Mouse (Mus musculus) bone marrow, adult 2 months (tissue): ENCODE measurements around the gene Tmem262. TPM values are rescaled to one million over a fixed set of nuclear protein-coding genes. Genes with fewer than 3 reads are reported as not detected.

Experiments used
- H3K27ac ChIP-seq: fragments of 200-500 bp; 2 replicates; pipeline ENCODE4 v1.5.1; 2012; ENCODE audit warnings: low read depth, mild to moderate bottlenecking, control low read depth, inconsistent platforms, low read length; ENCODE audit not compliant: control insufficient read depth, poor library complexity, insufficient read depth
- H3K4me1 ChIP-seq: fragments of 200-500 bp; 2 replicates; pipeline ENCODE4 v1.6.1; 2011; ENCODE audit warnings: low read length; ENCODE audit not compliant: control insufficient read depth, insufficient read depth
- H3K4me3 ChIP-seq: fragments of 200-500 bp; replicated peaks from 2 replicates; pipeline ENCODE3; 2011; ENCODE audit warnings: mild to moderate bottlenecking, low read depth, low read length, control low read depth; ENCODE audit not compliant: control insufficient read depth
- CTCF ChIP-seq: fragments of 200-500 bp; IDR thresholded peaks from 2 replicates; pipeline ENCODE4 v1.5.1; 2011; ENCODE audit warnings: low read length, control low read depth; ENCODE audit not compliant: control insufficient read depth, insufficient read depth
- POLR2A ChIP-seq: fragments of 200-500 bp; IDR thresholded peaks from 2 replicates; pipeline ENCODE4 v1.6.1; 2011; ENCODE audit warnings: low read depth, mild to moderate bottlenecking, control low read depth, low read length, borderline replicate concordance; ENCODE audit not compliant: control insufficient read depth
- WGBS: fragments of 180-500 bp; shearing (Covaris S2); methylation state at CpG from one replicate; pipeline ENCODE4 v1.1.7; 2018; 5-methylcytosine and 5-hydroxymethylcytosine counted together
- polyA plus RNA-seq: library from polyadenylated mRNA; stranded (reverse); fragments of >200 nt; gene quantifications from 2 replicates; pipeline ENCODE4 v1.2.4, GENCODE M21; 2011; ENCODE audit warnings: low replicate concordance; ENCODE audit not compliant: missing spikeins, insufficient read depth, insufficient read length

Tmem262 gene
- polyA plus RNA-seq, 1 experiment: not detected

DNA sequence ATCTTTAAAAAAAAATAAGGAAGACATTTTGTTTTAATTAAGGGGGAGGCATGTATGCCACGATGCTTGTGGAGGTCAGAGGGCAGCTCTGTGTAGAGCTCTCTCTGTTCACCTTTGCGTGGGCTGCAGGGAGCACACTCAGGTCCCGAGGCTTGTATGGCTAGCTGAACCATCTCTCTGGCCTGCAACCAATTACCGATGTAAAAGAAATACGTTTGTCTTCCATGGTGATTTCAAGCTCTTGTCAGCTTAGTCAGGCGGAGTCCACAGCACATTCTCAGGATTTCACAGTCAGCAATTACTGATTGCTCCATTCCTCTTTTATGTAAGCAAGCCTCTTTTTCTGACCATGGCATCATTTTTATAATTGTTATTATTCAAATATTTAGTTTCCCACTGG is 21.4 kb downstream of the Tmem262 start:
- no peak overlapping the region for H3K4me3 ChIP-seq
- H3K27ac ChIP-seq: no peak overlapping the region
- TF ChIP-seq POLR2A (no peak), CTCF (no peak)
- H3K4me1 ChIP-seq: peaks cover 3% of the 10 kb centered on the region
- 84% methylated on average over 6 of the region's 6 CpGs for WGBS

DNA sequence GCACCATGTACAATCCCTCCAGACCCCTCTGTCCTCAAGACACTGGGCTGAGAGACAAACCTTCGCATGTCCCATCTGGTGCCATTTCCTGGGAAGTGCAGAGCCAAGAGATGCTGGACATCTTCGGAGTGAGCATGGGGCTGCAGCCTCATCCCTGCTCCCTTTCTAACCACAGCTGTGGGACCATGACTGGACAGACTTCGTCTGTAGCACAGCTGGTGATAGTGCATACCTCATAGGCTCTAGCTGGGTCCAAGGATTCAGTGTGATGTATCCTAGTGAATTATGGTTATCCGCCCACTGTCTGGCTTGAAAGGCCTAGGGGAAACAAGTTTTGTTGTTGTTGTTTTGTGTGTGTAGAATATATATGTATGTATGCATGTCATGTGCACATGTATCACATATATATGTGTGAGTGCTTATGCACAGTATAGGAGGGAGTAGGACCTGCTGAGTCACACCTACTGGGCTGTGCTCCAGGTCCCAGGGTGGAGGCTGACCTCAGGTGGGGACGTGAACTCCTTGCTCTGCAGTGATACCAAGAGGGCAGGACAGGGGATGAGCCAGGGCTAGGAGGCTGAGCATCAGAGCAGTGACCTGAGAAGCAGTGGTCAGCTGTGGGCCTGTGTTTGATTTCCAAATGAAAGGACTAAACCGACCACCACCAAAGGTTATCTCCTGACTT is 22.5 kb downstream of the Tmem262 start:
- WGBS: 60% methylated on average over 6 of the region's 6 CpGs
- TF ChIP-seq CTCF (no peak), POLR2A (no peak)
- H3K4me1 ChIP-seq: peaks cover 3% of the 10 kb centered on the region
- H3K27ac ChIP-seq: peak overlapping the region; percentile 69
- H3K4me3 ChIP-seq: no peak overlapping the region

DNA sequence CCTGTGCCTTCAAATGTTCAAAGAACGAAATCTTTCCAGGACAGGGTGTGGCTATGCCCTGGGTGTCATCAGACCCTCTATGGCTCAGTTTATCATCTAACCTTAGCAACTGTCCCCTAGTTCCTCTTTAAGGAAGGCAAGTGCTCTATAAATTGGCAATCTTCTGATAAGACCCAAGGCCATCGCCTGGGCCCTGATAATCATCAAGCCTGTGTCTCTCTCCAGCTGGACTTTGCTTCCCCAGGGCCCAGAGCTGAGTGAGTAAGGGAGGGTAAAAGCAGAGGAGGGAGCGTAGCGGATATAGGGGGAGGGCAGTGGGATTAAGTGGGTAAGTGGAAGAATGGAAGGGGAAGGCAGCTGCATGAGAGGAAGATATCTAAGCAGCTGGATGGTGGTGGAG is 24.6 kb downstream of the Tmem262 start:
- H3K27ac ChIP-seq: peak overlapping the region; percentile 48; the same call in 1 of the 2 replicates

DNA sequence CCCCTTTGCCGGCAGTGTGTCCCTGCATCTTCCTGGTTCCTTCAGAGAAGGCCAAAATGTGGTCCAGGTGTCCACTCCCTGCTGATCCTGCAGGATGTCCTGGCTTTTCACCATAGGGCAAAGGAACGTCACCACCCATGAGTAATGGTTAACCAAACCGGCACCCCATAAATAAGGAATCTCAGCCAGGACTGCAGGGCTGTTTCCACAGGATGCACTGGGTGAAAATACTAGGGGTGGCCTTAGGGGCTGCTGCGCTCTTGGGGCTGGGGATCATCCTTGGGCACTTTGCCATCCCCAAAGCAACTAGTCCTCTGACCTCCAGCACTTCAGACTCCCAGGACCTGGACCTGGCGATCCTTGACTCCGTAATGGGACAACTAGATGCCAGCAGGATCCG is 25.8 kb downstream of the Tmem262 start, which contains the start of gene Naaladl1:
Gene Naaladl1, plus strand, starts transcription at position 197 of the 400 bp plus-strand sequence.
- Histone ChIP-seq H3K4me3 (no peak within 1 kb of the TSS), H3K27ac (peak within 1 kb of the TSS; percentile 48; the same call in 1 of the 2 replicates), H3K4me1 (peaks cover 3% of the 10 kb centered on the region)
- WGBS: 91% methylated on average over 7 of the region's 7 CpGs
- TF ChIP-seq POLR2A (no peak), CTCF (no peak)

More for the DNA sequence above, 24.6 kb downstream of the Tmem262 start:
- H3K4me3 ChIP-seq: no peak overlapping the region
- TF ChIP-seq CTCF: no peak
- TF ChIP-seq POLR2A: no peak
- WGBS: 75% methylated on average over 4 of the region's 4 CpGs
- H3K4me1 ChIP-seq: peaks cover 3% of the 10 kb centered on the region

DNA sequence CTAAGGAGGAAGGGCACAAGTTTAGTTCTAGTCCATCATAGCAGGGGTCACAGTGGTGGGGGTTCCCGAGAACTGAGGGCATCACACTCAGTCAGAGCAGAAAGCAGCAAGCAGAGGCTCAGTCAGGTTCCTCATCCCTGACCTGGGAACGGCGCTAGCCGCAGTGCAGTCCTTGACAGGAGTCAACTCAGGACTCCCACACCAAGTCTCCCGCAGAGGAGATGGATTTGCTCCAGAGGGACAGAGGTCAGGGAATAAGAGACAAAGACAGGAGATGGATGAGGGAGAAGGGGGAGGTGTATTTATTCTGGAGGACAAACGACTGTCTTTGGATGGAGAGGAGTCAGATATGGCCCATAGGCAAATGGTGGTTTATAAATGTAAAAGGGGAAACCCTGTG is 33.3 kb downstream of the Tmem262 start:
- TF ChIP-seq CTCF: no peak
- Histone ChIP-seq H3K4me3 (no peak overlapping the region), H3K27ac (no peak overlapping the region), H3K4me1 (no peaks in the 10 kb centered on the region)
- WGBS: 87% methylated on average over 6 of the region's 6 CpGs

DNA sequence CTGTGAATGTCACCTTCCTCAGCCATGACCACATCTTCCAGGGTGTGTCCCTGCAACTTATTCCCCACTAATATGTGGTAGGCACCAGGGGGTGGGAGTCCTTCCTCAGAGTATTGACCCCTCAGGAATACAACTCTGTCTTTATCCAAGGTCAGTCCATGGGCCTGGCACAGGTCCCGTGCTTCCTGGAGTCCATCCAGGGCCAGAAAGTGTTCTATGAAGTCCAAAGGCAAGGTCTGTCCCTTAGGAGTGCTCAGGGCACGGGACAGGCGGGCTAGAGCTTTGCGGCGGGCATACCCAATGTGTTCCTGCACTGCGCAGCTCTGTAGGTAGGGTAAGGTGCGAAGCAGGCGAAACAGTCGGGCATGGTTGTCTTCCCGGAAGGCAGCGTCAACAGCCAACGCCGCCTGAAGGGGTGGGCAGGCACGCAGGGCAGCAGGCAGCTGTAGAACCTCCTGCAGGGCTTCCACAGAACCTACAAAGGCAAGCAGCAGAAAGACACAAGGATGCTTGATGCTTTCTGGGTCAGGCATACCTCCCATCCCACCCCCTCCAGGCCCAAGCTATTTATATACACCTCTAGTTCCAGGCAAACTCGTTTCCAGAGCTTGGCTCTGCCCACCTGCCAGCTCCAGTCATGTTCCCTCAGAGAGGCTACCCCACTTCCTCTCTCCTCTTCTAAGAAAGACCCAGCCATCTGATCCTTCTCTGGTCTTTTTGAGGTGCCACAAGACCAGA is 36.4 kb downstream of the Tmem262 start:
- no peak for TF ChIP-seq CTCF
- TF ChIP-seq POLR2A: no peak; the same call in 1 of the 2 replicates
- Histone ChIP-seq H3K4me3 (no peak overlapping the region), H3K4me1 (no peaks in the 10 kb centered on the region), H3K27ac (no peak overlapping the region)
- WGBS: 90% methylated on average over 15 of the region's 15 CpGs

DNA sequence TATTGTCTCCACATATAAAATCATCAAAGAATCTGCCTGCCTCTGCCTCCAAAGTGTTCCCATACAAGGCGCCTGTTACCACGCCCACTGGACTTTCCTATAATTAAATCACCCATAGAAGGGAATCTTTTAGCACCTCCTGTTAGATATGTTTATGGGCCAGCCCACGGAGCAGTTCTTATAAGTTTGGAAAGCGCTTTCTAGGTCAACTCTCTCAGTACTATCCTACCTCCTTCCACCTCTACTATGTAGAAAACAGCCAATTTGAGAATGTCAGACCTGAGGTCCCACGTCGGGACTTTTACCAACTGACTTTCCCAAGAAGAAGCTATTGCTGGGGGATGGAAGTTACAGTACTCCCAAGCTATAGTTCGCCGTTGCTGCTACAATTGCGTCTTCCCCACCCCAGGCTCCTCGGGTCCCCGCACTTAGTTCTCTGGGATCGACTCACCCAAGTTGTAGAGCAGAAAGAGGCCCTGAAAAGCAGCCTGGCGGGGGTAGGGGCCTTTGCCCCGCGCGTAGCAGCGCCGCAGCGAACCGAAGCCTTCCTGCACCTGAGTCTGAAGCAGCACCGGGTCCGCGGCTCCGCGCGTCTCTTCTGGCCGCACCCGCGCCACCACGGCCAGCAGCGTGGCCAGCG is 37.6 kb downstream of the Tmem262 start:
- Histone ChIP-seq H3K4me3 (peak overlapping the region; percentile 99), H3K27ac (peak overlapping the region; percentile 98), H3K4me1 (no peaks in the 10 kb centered on the region)
- WGBS: 4% methylated on average over 32 of the region's 32 CpGs
- TF ChIP-seq POLR2A (no peak), CTCF (no peak)
